Mouse (Mus musculus) G1E-ER4 (cell line): ENCODE measurements around the gene Fam198a. TPM values are rescaled to one million over a fixed set of nuclear protein-coding genes. Genes with fewer than 3 reads are reported as not detected.

ENCODE experiments used
- GATA1 ChIP-seq: IDR thresholded peaks from one replicate; pipeline ENCODE4 v1.8.0; 2012; ENCODE audit warnings: low read length, inconsistent platforms
- polyA plus RNA-seq: library from polyadenylated mRNA; stranded (reverse); fragments of >175 nt; gene quantifications from 2 replicates; pipeline ENCODE4 v1.2.3, GENCODE M21; 2012

Gene Fam198a
- not detected in 2 replicates for polyA plus RNA-seq

- TF ChIP-seq GATA1 = no peak
Measured at GRCm38 (mm10) chr9:121950418-121951113, at the start of gene Fam198a. Gene Fam198a (plus strand): TSS chr9:121950988.

DNA sequence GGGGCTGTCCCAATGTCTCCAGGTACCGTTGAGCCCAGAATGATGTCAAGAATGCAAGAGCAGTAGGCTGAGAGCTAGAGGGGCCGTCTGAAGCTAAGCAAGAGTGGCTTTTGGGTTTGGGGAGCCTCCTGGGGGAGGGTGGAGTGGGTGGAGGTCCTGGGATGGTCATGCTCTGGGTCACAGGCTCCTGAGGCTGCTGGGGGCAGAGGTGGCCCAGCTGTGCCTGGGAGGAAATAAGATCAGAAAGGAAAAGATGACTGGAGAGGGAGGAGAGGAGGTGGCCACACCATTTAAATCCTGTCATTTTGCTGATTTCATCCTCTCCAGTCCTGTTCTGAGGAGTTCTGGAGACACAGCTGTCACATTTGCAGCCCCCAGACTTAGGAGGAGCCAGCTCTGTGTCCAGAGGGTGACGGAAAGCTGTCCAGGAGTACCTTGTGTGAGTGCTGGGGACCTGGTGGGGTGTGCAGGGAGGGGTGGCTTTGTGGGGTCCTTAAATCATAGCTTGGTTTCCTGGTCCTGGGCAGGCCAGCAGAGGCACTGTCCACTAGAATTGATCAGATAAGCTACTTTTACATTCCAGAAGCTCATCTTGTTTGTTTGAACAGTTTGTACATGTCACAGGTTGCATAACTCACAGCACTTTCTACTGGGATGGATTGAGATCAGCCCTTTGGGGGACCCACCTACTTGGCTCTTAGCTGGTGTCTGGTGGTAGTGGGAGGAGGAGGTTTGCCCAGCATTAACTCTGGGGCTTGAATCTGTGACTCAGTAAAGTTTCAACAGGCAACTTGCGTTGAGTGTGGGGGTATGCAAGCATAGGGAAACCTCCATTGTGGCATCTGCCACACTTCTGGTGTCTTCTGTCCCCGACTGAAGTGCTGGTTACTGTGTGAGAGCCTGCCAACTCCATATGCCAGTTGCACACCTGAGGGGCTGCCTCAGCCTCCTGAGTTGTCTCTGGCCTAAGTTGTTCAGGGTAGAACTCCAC, 48.8 kb upstream of the Fam198a start:
- no peak for TF ChIP-seq GATA1

- TF ChIP-seq GATA1 = no peak
Measured at GRCm38 (mm10) chr9:121903476-121904305, 47.1 kb upstream of the Fam198a start.

GRCm38 (mm10) chr9:121904319-121904718, 46.5 kb upstream of the Fam198a start:
- no peak for TF ChIP-seq GATA1

DNA sequence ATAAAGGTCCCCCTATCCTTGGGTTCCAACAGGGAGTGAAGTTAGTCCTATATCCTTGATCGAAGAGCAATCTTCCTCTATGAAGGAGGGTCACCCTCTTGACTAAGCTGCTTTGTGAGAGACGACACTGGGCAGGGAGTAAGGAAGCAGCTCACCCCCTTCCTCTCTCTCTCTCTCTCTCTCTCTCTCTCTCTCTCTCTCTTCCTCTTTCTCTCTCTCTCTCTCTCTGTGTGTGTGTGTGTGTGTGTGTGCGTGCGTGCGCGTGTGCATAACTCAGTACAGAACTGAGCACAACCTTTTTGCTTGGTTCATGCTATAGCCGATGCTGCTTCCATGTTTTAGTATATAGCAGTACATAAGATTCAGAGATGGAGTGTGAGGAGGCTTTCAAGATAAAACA, 45.8 kb upstream of the Fam198a start:
- no peak for TF ChIP-seq GATA1

DNA sequence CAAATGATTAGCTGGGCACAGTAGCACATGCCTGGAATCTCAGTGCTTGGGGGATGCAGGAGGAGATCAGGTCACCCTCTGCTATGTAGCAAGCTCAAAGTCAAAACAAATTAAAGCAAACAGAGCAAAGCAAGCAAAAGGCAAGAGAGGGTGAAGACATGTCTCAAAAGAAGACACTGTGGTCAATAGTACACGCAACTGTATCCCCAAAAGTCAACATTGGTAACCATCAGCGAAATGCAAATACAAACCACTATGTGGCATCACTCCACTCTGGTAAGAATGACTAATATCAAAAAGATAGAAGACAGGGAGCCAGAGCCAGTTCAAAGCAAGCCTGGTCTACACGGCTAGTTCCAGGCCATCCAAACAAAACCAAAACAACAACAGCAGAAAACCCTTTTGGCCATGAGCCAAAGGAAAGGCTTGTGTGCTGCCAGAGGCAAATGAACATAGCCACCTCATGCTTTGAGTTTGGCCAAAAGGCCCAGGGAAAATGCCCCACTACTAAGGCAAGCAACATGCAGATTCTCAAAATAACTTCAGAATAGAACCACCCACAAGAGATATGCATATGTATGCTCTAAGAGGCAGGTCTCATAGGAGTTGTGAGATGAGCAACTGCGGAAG, 45.1 kb upstream of the Fam198a start:
- no peak for TF ChIP-seq GATA1

DNA sequence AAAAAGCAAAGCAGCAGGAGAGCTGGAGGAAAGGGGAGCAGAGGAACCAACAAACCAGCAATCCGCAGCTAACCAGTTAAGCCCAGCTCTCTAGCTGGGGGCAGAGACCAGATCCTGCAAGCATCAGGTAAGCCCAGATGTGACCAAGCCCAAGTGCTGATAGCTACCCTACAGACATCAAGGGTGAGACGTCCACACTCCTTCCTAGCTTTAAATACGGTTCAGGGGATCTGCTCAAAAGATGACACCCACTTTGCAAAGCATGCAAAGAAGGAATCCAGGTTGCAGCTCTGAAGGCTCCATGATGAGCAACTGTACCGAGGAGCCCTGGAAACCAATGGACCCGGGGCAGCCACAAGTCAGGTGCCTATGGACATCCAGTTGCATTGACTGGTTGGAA, 44.3 kb upstream of the Fam198a start:
- no peak for TF ChIP-seq GATA1

DNA sequence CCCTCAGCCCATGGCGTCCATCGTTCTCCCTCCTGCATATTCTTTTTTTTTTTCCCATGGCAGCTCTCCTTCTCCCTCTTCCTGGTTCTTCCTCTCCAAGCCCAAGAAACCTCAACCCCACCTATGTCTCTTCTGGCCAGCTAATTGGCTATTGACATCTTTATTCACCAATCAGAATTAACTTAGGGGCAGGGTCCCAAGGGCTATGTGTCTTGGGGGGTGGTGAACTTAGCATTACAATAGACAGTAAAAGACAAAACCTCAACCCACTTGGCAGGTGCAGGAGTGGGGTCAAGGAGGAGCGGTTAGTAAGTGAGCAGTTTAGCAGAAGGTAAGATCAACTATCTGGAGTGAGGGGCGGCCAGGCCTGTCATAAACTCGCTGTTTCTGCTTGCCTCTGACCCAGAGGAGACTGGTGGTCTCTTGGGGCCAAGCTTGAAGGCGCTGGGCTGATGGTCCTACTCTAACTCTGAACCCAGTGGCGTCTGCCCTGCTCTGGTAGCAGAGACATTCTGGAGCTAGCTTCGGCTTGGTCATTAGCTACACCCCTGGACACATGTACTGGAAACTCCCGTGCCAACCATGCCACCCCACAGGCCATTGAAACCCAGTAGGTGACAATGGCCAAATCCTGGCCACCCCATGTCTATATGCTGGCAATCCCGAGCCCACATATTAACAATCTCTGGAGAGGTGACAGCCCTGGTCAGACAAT, 43.3 kb upstream of the Fam198a start:
- no peak for TF ChIP-seq GATA1

- no peak for TF ChIP-seq GATA1
Measured at GRCm38 (mm10) chr9:121908321-121908720, 42.5 kb upstream of the Fam198a start.

GRCm38 (mm10) chr9:121909635-121910034, 41.2 kb upstream of the Fam198a start:
- no peak for TF ChIP-seq GATA1

GRCm38 (mm10) chr9:121911196-121911595, 39.6 kb upstream of the Fam198a start:
- TF ChIP-seq GATA1 = no peak

- no peak for TF ChIP-seq GATA1
Measured at GRCm38 (mm10) chr9:121912786-121913185, 38.0 kb upstream of the Fam198a start.

GRCm38 (mm10) chr9:121914226-121914757, 36.5 kb upstream of the Fam198a start:
- no peak for TF ChIP-seq GATA1

DNA sequence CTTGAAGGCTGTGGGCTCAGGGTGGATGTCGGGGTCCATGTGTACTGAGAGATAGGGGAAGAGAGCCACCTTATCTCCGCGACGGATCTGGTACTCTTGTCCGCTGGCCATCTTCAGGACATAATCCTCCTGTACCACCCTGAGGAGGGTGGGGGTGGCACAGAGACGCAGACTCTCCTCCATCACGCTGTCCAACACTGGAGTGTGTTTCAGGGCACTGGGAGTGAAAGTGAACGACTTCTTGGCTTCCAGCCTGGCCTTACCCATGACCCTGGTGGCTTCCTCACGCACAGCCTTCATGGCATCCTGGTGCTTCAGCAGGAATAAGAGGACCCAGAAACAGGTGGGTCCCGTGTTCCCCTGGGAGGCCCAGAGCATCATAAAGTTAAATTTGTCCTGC, 35.7 kb upstream of the Fam198a start:
- TF ChIP-seq GATA1 = no peak
